Mouse (Mus musculus) liver, adult 2 months (tissue): Measurements from ENCODE around the gene Mettl16.
A peak's percentile ranks its signal among the peaks of the same experiment; 100 is the strongest.

Experiments
- CTCF ChIP-seq: fragments of 200-500 bp; IDR thresholded peaks from 2 replicates; pipeline ENCODE4 v1.5.1; 2011; ENCODE audit warnings: low read depth, low read length, control low read depth
- POLR2A ChIP-seq: fragments of 200-500 bp; IDR thresholded peaks from 2 replicates; pipeline ENCODE4 v1.6.1; 2011; ENCODE audit warnings: low read length, control low read depth; ENCODE audit not compliant: insufficient read depth; ENCODE audit errors: extremely low read depth

DNA sequence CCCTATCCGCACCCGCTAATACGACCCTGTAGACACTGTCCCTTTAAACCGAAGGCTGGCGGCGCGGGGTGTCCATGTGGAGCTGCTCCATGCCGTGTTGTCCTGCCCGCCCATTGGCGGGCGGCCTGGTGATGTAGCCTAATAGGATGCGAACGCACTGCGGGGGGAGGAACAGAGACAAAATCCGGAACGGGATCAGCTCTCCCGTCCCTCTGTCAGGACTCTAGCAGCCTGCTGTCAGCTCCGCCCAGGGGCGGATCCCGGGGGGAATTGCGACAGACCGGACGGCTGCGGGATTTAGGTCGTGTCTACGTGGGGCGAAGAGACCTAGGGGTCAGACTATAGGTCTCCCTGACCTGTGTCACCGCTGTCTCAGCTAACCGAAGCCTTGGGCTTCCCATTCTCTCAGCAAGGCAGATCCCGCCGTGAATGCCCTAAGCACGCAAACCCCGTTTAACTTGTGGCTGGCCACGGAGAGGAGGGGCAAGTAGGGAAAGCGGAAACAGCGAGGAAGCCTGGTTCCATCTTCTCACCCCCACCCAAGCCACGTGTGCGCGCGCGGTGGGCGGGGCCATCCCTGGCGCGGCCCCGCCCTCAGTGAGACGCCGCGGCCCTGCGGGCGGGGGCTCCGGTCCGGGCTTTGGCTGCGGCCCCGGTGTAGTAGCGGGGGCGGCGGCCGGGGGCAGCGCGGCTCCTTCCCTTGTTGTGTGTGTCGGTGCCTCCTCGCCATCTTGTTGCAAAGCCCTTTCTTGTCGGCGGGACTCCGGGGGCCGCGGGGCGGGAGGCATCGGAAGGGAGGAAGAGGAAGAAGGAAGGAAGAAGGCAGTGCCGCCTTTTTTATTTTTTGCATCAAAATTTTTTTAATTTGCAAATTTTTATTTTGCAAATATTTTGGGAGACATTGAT lies 59.9 kb downstream of the Mettl16 start, which contains the start of gene Mnt:
- peak; percentile 7; the same call in 1 of the 2 replicates for TF ChIP-seq POLR2A
- no peak; the same call in 1 of the 2 replicates for TF ChIP-seq CTCF
